Mouse (Mus musculus) hindbrain, embryonic 15.5 days (tissue): ENCODE measurements around the gene Rpl6. TPM values are rescaled to one million over a fixed set of nuclear protein-coding genes. Genes with fewer than 3 reads are reported as not detected.
"Not testable (repeated sequence)": the region's sequence is repeated elsewhere in the genome, so short reads cannot be mapped to it uniquely, and the experiment has no call there.

ENCODE experiments used
- ATAC-seq: fragments of 200-750 bp; cut with Nextera tagmentation; 2 replicates; pipeline ENCODE4 v1.8.0; 2017; ENCODE audit warnings: low read depth, moderate number of reproducible peaks, moderate TSS enrichment; ENCODE audit not compliant: low FRiP score
- H3K27ac ChIP-seq: fragments of 300-500 bp; sonication (generic); replicated peaks from 2 replicates; pipeline ENCODE4 v1.5.1; 2015; ENCODE audit warnings: mild to moderate bottlenecking, inconsistent platforms
- H3K27me3 ChIP-seq: fragments of 300-500 bp; sonication (generic); 2 replicates; pipeline ENCODE4 v1.6.1; 2015; ENCODE audit warnings: control low read depth, inconsistent platforms
- H3K36me3 ChIP-seq: fragments of 300-500 bp; sonication (generic); 2 replicates; pipeline ENCODE4 v1.6.1; 2015; ENCODE audit warnings: control low read depth, inconsistent platforms
- H3K4me1 ChIP-seq: fragments of 300-500 bp; sonication (generic); replicated peaks from 2 replicates; pipeline ENCODE4 v1.6.1; 2015; ENCODE audit warnings: control low read depth, inconsistent platforms
- H3K4me2 ChIP-seq: fragments of 300-500 bp; sonication (generic); 2 replicates; pipeline ENCODE4 v1.6.1; 2015; ENCODE audit warnings: moderate library complexity, mild to moderate bottlenecking, inconsistent platforms
- H3K4me3 ChIP-seq: fragments of 300-500 bp; sonication (generic); 2 replicates; pipeline ENCODE4 v1.5.1; 2015; ENCODE audit warnings: mild to moderate bottlenecking, inconsistent platforms
- H3K9ac ChIP-seq: fragments of 300-500 bp; sonication (generic); 2 replicates; pipeline ENCODE4 v1.6.1; 2015; ENCODE audit warnings: inconsistent platforms
- H3K9me3 ChIP-seq: fragments of 300-500 bp; sonication (generic); 2 replicates; pipeline ENCODE4 v1.6.1; 2016; ENCODE audit warnings: control low read depth, inconsistent platforms
- WGBS: fragments of 180-500 bp; shearing (Covaris S2); methylation state at CpG from one replicate; pipeline ENCODE4 v1.1.7; 2015; 5-methylcytosine and 5-hydroxymethylcytosine counted together
- polyA plus RNA-seq: library from polyadenylated mRNA; unstranded; fragments of >200 nt; fragmentation: Nextera tagmentation; extraction: Ambion mirVana; gene quantifications from 2 replicates; pipeline ENCODE4 v1.2.1, GENCODE M21; 2015

Gene Rpl6
- polyA plus RNA-seq, 1 experiment from 2014 or later: 342 TPM

- Histone ChIP-seq H3K27me3 (no peaks in the 10 kb centered on the region), H3K4me1 (peaks cover 7% of the 10 kb centered on the region), H3K9me3 (no peaks in the 10 kb centered on the region), H3K27ac (no peak overlapping the region), H3K36me3 (peaks cover 2% of the 10 kb centered on the region), H3K9ac (no peak overlapping the region), H3K4me3 (no peak overlapping the region), H3K4me2 (no peak overlapping the region)
- 83% methylated on average over 2 of the region's 2 CpGs for WGBS
- ATAC-seq: no peak
Measured at GRCm38 (mm10) chr5:121217313-121217634, 13.0 kb downstream of the Rpl6 start.

- Histone ChIP-seq H3K4me2 (no peak overlapping the region), H3K4me1 (peaks cover 16% of the 10 kb centered on the region), H3K9me3 (no peaks in the 10 kb centered on the region), H3K4me3 (no peak overlapping the region), H3K9ac (no peak overlapping the region), H3K27ac (no peak overlapping the region), H3K36me3 (no peaks in the 10 kb centered on the region), H3K27me3 (no peaks in the 10 kb centered on the region)
- ATAC-seq: no peak
- whole genome bisulfite sequencing: 80% methylated on average over 1 of the region's 1 CpGs
Measured at GRCm38 (mm10) chr5:121219190-121219589, 14.9 kb downstream of the Rpl6 start.

GRCm38 (mm10) chr5:121219980-121220731 lies 15.9 kb downstream of the Rpl6 start, which contains the start of gene Hectd4:
Gene Hectd4 (plus strand): TSS chr5:121220219.
- under 1% methylated on average over 44 of the region's 90 CpGs for WGBS
- peak; percentile 85 for ATAC-seq

GRCm38 (mm10) chr5:121220732-121221301 lies 16.5 kb downstream of the Rpl6 start:
- peak; percentile 70 for ATAC-seq
- peak overlapping the region; percentile 92 for H3K27ac ChIP-seq
- 0% methylated on average over 36 of the region's 38 CpGs for WGBS
- H3K4me2 ChIP-seq: peak overlapping the region; percentile 85
- H3K4me3 ChIP-seq: peak overlapping the region; percentile 87
- no peaks in the 10 kb centered on the region for H3K9me3 ChIP-seq
- no peaks in the 10 kb centered on the region for H3K27me3 ChIP-seq
- H3K9ac ChIP-seq: peak overlapping the region; percentile 91
- peaks cover 22% of the 10 kb centered on the region for H3K4me1 ChIP-seq
- H3K36me3 ChIP-seq: no peaks in the 10 kb centered on the region

More at GRCm38 (mm10) chr5:121219980-121220731, 15.9 kb downstream of the Rpl6 start, which contains the start of gene Hectd4:
- Histone ChIP-seq H3K27ac (peak within 1 kb of the TSS; percentile 92), H3K27me3 (no peaks in the 10 kb centered on the region), H3K4me3 (peak within 1 kb of the TSS; percentile 87), H3K4me2 (peak within 1 kb of the TSS; percentile 85), H3K36me3 (no peaks in the 10 kb centered on the region), H3K9me3 (no peaks in the 10 kb centered on the region), H3K9ac (peak within 1 kb of the TSS; percentile 91), H3K4me1 (peaks cover 18% of the 10 kb centered on the region)

- ATAC-seq: peak; percentile 36; the same call in 1 of the 2 replicates
- WGBS: 7% methylated on average over 23 of the region's 23 CpGs
Measured at GRCm38 (mm10) chr5:121221328-121221850, 17.1 kb downstream of the Rpl6 start.

GRCm38 (mm10) chr5:121224020-121224419 lies 19.7 kb downstream of the Rpl6 start:
- not testable (repeated sequence) for H3K27me3 ChIP-seq, H3K9me3 ChIP-seq, H3K9ac ChIP-seq, H3K36me3 ChIP-seq, H3K27ac ChIP-seq, ATAC-seq, H3K4me2 ChIP-seq, H3K4me3 ChIP-seq
- H3K4me1 ChIP-seq: peaks cover 28% of the 10 kb centered on the region
- 86% methylated on average over 4 of the region's 4 CpGs for WGBS

More at GRCm38 (mm10) chr5:121221328-121221850, 17.1 kb downstream of the Rpl6 start:
- Histone ChIP-seq H3K27me3 (no peaks in the 10 kb centered on the region), H3K4me1 (peaks cover 27% of the 10 kb centered on the region), H3K9ac (peak overlapping the region; percentile 91), H3K27ac (peak overlapping the region; percentile 92), H3K36me3 (no peaks in the 10 kb centered on the region), H3K4me3 (peak overlapping the region; percentile 87), H3K9me3 (no peaks in the 10 kb centered on the region), H3K4me2 (peak overlapping the region; percentile 85)

- Histone ChIP-seq H3K9ac (no peak overlapping the region), H3K4me3 (no peak overlapping the region), H3K27ac (no peak overlapping the region), H3K27me3 (no peaks in the 10 kb centered on the region), H3K9me3 (no peaks in the 10 kb centered on the region), H3K4me2 (no peak overlapping the region), H3K36me3 (no peaks in the 10 kb centered on the region), H3K4me1 (peaks cover 28% of the 10 kb centered on the region)
- 88% methylated on average over 3 of the region's 3 CpGs for WGBS
- ATAC-seq: no peak
Measured at GRCm38 (mm10) chr5:121224856-121225255, 20.6 kb downstream of the Rpl6 start.

- Histone ChIP-seq H3K4me3 (no peak overlapping the region), H3K9me3 (no peaks in the 10 kb centered on the region), H3K9ac (no peak overlapping the region), H3K4me1 (peaks cover 28% of the 10 kb centered on the region), H3K27me3 (no peaks in the 10 kb centered on the region), H3K27ac (no peak overlapping the region), H3K36me3 (no peaks in the 10 kb centered on the region), H3K4me2 (no peak overlapping the region)
- no peak for ATAC-seq
- 87% methylated on average over 2 of the region's 2 CpGs for WGBS
Measured at GRCm38 (mm10) chr5:121225854-121226253, 21.6 kb downstream of the Rpl6 start.

GRCm38 (mm10) chr5:121226406-121226805 lies 22.1 kb downstream of the Rpl6 start:
- ATAC-seq: no peak
- Histone ChIP-seq H3K4me1 (peaks cover 28% of the 10 kb centered on the region), H3K36me3 (no peaks in the 10 kb centered on the region), H3K27me3 (no peaks in the 10 kb centered on the region), H3K27ac (no peak overlapping the region), H3K4me3 (no peak overlapping the region), H3K4me2 (no peak overlapping the region), H3K9me3 (no peaks in the 10 kb centered on the region), H3K9ac (no peak overlapping the region)
- 62% methylated on average over 3 of the region's 3 CpGs for WGBS

GRCm38 (mm10) chr5:121226845-121227244 lies 22.6 kb downstream of the Rpl6 start:
- H3K27ac ChIP-seq: no peak overlapping the region
- no peak overlapping the region for H3K4me3 ChIP-seq
- H3K9ac ChIP-seq: no peak overlapping the region
- no peak for ATAC-seq
- H3K27me3 ChIP-seq: no peaks in the 10 kb centered on the region
- H3K9me3 ChIP-seq: no peaks in the 10 kb centered on the region
- WGBS: 89% methylated on average over 4 of the region's 4 CpGs
- peaks cover 25% of the 10 kb centered on the region for H3K4me1 ChIP-seq
- no peaks in the 10 kb centered on the region for H3K36me3 ChIP-seq
- no peak overlapping the region for H3K4me2 ChIP-seq

- not testable (repeated sequence) for H3K27ac ChIP-seq, H3K27me3 ChIP-seq, H3K36me3 ChIP-seq, H3K9me3 ChIP-seq, H3K4me3 ChIP-seq, H3K4me2 ChIP-seq, H3K9ac ChIP-seq, ATAC-seq
- H3K4me1 ChIP-seq: peaks cover 20% of the 10 kb centered on the region
- WGBS: 96% methylated on average over 1 of the region's 1 CpGs
Measured at GRCm38 (mm10) chr5:121227330-121227729, 23.0 kb downstream of the Rpl6 start.

GRCm38 (mm10) chr5:121229182-121229581 lies 24.9 kb downstream of the Rpl6 start:
- no peak for ATAC-seq
- Histone ChIP-seq H3K4me3 (no peak overlapping the region), H3K4me2 (no peak overlapping the region), H3K27ac (no peak overlapping the region), H3K9me3 (no peaks in the 10 kb centered on the region), H3K4me1 (peaks cover 12% of the 10 kb centered on the region; the same call in 1 of the 2 replicates), H3K9ac (no peak overlapping the region), H3K36me3 (no peaks in the 10 kb centered on the region), H3K27me3 (no peaks in the 10 kb centered on the region)
- WGBS: 95% methylated on average over 2 of the region's 2 CpGs
